Mouse (Mus musculus) cerebellum, adult 11 months (tissue): ENCODE measurements at regions not wholly inside any gene's neighbourhood (a gene's known extent, or its start where the extent isn't known, plus 50 kb on each side); places are given as distances from the start of the nearest gene placed in this dataset.

ENCODE experiments used
- DNase-seq: peaks from one replicate; pipeline ENCODE4 v3.0.0; 2022

DNA sequence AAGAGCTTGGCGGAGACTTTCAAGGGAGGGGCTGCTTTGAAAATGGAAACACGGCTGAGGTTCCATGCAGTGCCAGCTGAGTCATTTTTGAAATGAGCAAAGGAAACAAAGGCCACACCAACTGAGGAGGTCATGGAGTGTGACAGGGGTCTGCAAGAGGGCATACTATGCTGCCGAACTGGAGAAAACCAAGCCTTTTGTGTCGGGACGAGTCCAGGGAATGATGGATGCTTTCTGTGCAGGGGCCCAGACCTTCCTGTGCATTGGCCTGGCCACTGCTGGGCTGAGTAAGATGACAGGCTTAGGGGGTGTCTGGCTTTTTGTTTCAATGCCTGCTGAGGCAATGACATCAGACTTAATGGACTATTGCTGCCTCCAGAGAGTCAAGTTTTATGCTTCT, 203.8 kb upstream of the Ubash3b start:
- no peak for DNase-seq

DNA sequence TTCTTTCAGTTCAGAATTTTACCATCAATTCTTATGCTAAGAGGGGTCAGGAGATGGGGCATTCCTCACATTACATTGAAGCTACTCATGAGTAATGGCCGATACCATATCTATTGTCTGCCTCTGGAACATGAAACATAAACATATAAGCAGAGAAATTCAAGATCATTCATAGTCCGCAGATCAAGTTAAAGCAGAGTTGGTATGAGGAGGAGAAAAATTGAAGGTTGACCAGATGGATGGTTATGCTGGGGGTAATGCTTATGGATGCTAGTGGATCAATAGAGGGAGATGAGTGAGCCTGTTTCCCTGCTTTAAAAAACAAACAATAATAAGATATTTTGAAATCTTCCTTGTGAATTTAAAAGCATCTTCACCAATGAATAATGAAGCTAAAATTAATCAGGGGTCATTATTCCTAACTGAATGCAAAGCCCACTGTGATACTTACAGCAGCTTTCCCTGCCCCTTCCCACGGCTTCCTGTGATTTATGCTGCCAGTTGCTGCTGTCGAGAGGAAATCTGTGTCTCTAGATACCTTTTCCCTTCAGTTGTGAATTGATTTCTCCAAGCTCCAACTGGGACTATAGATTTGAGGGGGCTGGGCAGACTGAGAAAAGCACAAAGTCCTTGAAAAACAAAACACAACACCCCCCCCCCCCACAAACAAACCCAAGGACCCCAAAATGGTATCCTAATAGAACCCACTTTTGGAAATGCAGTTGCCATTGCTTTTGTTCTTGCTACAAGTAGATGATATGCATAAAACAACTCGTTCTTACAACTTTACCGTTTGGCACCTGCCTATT, 203.1 kb upstream of the Ubash3b start:
- DNase-seq = no peak

DNA sequence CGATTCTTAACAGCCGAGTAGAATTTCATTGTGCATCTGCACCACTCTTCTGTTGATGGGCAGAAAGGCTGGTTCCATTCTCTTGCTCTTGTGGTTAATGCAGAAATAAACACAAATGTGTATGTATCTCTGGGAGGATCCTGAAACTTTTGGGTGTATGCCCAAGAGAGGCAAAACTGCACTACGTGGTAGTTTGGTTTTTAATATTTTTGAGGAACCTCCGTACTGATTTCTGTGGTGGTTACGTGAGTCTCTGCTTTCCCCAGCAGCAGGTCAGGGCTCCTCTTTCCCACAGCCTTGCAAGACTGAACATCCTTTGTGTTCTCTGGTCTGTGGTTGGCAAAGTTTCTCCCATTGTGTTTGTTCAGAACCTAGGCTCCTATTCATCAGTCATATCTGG, 198.9 kb upstream of the Ubash3b start:
- DNase-seq = no peak

GRCm38 (mm10) chr9:41359286-41359685, 197.8 kb upstream of the Ubash3b start:
- DNase-seq = no peak

DNA sequence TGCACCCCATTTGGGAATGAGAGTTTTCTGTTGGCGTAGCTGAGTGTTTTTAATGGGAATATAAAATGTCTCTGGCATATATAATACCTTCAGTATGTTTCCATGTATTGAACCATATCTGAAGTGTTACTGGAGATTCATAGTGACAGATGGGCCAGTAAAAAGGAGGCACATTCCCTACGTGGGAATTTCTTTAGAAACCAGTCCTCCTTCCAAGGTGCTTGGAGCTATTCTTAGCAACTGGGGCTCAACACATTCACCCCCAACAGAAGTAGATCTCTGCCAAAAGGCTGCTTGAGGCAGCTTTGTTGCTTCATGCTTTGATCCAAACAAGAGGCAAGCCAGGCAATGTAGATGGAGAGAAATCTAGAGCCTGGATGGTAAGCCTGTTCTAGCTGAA, 183.8 kb upstream of the Ubash3b start:
- no peak for DNase-seq

DNA sequence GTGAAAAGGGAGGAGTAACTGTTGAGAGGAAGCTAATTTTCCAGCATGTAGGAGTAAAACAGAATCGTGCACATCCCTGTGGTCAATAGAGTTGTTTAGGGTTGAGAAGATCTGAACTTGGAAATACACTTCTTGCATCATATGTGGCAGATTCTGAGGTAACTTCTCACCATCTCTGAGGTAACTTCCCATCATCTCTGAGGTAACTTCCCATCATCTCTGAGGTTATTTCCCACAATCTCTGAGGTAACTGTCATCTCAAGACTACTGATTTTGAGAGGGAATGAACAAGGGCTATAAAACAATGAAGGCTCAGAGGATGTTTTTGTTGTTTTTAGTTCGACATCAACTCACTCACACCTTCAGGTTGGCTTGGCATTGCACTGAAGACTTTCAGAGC, 175.9 kb upstream of the Ubash3b start:
- DNase-seq = no peak

DNA sequence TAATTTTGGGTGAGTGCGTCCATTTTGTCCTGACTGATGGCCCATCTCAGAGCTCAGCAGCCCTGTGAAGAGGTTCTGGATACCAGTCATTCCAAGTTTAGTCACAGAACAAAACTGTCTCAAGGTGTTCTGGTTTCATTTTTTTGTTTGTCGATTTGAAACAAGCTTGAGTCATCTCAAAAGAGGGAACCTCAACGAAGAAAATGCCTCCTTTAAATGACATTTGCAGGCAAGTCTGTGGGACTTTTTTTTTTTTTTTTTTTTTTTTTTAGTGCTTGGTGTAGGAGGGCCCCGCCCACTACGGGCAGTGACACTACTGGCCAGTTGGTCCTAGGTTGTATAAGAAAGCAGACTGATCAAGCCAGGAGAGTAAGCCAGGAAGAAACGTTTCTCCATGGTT, 175.3 kb upstream of the Ubash3b start:
- DNase-seq = no peak

- DNase-seq = no peak
These were observed 173.2 kb upstream of the Ubash3b start for GRCm38 (mm10) chr9:41334462-41335241.

GRCm38 (mm10) chr9:41333526-41333925, 172.0 kb upstream of the Ubash3b start:
- no peak for DNase-seq

GRCm38 (mm10) chr9:41328959-41329358, 167.5 kb upstream of the Ubash3b start:
- DNase-seq = no peak

DNA sequence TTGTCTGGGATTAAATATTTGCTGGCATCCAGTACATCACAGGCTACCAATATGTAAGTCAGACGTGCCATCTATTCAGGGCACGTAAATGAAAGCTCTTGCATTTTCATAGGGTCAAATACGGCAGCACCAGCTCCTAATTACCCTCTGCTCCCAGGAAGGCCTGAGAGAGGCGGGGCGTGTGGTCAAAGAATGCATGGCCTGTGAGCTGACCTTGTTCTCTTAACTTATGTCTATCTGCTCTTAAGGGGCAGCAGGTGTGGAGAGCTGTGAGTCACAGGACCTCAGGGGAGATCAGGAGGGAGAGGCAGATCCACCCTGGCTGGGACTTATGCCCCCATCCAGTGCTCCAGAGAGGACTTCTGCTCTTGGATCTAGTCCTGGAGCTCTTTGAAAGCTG, 167.0 kb upstream of the Ubash3b start:
- DNase-seq = no peak

- no peak for DNase-seq
These were observed 166.6 kb upstream of the Ubash3b start for GRCm38 (mm10) chr9:41328056-41328455.

GRCm38 (mm10) chr9:41327561-41327960, 166.1 kb upstream of the Ubash3b start:
- no peak for DNase-seq

DNA sequence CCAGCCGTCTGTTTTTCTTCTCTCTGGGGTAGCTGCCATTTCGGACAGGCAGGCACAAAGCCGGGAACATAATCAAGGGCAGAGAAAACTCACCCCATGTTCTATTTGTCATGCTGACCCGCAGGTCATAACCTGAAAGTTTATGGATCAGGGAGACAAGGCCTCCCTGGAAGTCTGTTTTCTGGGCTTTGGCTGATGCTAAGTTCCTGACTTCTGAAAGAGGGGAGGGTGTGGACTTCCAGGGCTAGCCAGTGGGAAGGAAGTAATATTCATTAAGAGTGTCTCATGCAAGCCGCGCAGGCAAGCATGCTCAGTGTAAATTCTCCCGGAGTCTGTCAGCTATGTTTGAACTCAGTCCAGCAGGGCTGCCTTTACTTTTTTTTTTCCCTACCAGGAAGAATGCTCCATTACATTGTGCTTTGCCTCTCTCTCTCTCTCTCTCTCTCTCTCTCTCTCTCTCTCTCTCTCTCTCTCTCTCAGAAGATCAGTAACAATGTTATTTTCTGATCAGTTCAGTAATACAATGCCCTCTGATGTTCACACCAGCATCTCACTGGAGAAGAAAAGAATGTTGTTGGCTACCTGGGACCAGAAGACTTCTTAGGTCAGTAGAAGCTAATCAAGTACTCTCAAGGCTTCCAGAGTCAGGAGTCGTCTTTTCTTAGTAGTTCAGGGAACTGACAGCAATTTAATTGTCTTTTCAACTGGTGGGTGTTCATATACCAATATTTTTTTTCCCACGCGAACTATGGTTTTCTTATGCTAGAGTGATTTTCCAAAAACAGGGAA, 165.5 kb upstream of the Ubash3b start:
- no peak for DNase-seq

- no peak for DNase-seq
These were observed 160.0 kb upstream of the Ubash3b start for GRCm38 (mm10) chr9:41321521-41321920.

GRCm38 (mm10) chr9:41319066-41319465, 157.6 kb upstream of the Ubash3b start:
- DNase-seq = no peak

DNA sequence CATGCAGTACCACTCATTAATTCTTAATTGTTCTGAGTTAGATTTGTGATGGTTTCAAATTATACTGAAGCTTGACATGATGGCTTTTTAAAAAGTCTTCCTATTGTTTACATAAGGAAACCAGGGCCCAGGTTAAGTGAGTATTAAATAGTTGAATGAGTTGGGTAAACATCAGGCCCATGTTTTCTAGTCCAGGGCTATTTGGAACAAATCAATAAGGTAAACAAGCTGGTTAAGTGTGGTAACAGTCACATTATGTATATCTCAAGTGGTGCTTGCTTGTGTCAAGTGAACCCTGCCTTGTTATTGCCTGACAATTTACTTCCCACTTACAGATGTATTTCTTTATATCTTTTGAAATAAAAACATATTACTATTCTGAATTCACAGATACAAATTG, 144.7 kb upstream of the Ubash3b start:
- DNase-seq = no peak

DNA sequence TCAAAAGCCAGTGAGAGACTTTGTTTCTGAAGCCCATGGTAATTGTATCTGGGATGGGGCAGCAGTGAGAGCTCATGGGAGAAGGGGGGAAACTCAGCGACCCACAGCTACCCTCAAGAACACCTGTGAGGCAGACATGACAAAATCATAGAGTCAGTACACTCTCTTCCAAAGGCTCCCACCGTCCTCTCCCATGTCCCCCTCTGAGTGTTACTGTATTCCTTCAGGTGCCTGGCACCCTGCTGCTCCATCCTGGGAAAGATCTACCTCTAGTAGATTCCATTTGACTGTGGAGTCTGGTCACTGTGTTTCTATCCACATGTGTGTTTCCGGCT, 142.0 kb upstream of the Ubash3b start:
- DNase-seq = no peak

GRCm38 (mm10) chr9:41302809-41303493, 141.5 kb upstream of the Ubash3b start:
- no peak for DNase-seq

GRCm38 (mm10) chr9:41286145-41286468, 124.6 kb upstream of the Ubash3b start:
- DNase-seq = no peak

GRCm38 (mm10) chr9:41285266-41286144, 124.0 kb upstream of the Ubash3b start:
- DNase-seq = no peak

DNA sequence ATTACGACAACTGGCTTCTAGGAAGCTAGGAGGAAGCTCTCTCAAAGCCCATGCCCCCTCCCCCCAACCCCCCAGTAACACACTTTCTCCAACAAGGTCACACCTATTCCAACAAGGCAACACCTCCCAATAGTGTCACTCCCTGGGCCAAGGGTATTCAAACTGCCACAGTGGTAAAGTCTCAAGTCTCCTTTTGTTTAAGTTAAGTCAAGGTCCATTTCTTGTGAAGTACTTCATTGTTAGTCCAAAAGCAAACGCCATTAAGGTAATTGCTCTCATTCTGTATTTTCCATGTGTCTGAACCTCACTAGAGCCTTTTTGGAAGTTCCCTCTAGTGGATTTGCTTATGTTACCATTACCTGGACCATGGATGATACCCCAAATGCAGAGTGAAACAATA, 116.2 kb upstream of the Ubash3b start:
- no peak for DNase-seq
